Mouse (Mus musculus) embryonic fibroblast, embryonic 13.5 days (primary cell): ENCODE measurements around the gene Ptrh1.

Experiments
- CTCF ChIP-seq: IDR thresholded peaks from 2 replicates; pipeline ENCODE4 v1.5.1; 2011; ENCODE audit warnings: mild to moderate bottlenecking, control low read depth, low read length, moderate library complexity, borderline replicate concordance; ENCODE audit not compliant: insufficient read depth
- POLR2A ChIP-seq: IDR thresholded peaks from 2 replicates; pipeline ENCODE4 v1.6.1; 2011; ENCODE audit warnings: low read depth, mild to moderate bottlenecking, control low read depth, low read length, moderate library complexity

DNA sequence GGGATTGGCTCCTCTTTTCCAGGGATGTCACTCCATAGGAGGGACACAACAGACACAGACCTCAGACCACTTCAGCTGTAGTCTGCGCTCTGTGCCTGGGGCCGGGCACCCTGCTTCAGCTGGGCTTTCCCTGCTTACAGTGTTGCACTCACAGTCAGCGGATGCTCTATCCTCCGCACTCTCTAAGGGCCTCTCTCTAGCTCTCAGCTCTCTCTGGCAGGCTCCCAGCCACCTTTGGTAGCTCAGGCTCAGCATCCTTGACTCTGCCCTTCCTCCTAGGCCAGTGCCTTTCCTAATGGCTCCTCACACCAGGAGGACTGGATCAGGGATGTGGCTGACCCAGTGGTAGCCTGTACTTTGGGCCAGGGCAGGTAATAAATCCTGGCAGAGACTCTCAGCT, 43.7 kb upstream of the Ptrh1 start:
- TF ChIP-seq CTCF (no peak), POLR2A (no peak)
